Mouse (Mus musculus): ENCODE results near the gene Zbtb4. TPM values are rescaled to one million over a fixed set of nuclear protein-coding genes. Genes with fewer than 3 reads are reported as not detected.

The Zbtb4 gene
- polyA plus RNA-seq, 1 experiment: 16.5 TPM

GRCm38 (mm10) chr11:69833554-69833953 lies 67.8 kb downstream of the Zbtb4 start:
- H3K27ac ChIP-seq (ENCODE audit: insufficient read depth, low read depth, low read length): no peak overlapping the region
- H3K27me3 ChIP-seq (ENCODE audit: control insufficient read depth, insufficient read depth, low read length): peaks cover 12% of the 10 kb centered on the region
- 46% methylated on average over 8 of the region's 8 CpGs for WGBS
- peaks cover 4% of the 10 kb centered on the region for H3K4me1 ChIP-seq (ENCODE audit: control insufficient read depth, insufficient read depth, insufficient read length, low read length)
- peak overlapping the region; percentile 42 for H3K4me3 ChIP-seq (ENCODE audit: low read depth, low read length)
- TF ChIP-seq POLR2A (IDR thresholded peaks at IDR 0.05; ENCODE audit: low read depth, low read length) (no peak), CTCF (IDR thresholded peaks at IDR 0.05; ENCODE audit: extremely low read depth, insufficient read length, insufficient replicate concordance, low read depth, low read length) (no peak)
- H3K36me3 ChIP-seq (ENCODE audit: control insufficient read depth, insufficient read depth, low read length): no peaks in the 10 kb centered on the region

Other genes with a start within 250 kb of the Zbtb4 start
- gene Dnah2, start 216.8 kb upstream of the Zbtb4 start, polyA plus RNA-seq (2012; rRNA removed): 0.22 and 0.23 TPM in 2 replicates
- 0.79 and 1.5 TPM in 2 replicates for gene Efnb3, start 205.7 kb upstream of the Zbtb4 start, polyA plus RNA-seq (2012; rRNA removed)
- 11.4 and 20.2 TPM in 2 replicates for gene Wrap53, start 185.7 kb upstream of the Zbtb4 start, polyA plus RNA-seq (2012; rRNA removed)
- gene Trp53, start 185.6 kb upstream of the Zbtb4 start, polyA plus RNA-seq (2012; rRNA removed): 28.2 and 57.1 TPM in 2 replicates
- 2.5 and 4.5 TPM in 2 replicates for gene Atp1b2, start 160.0 kb upstream of the Zbtb4 start, polyA plus RNA-seq (2012; rRNA removed)
- not detected in 2 replicates for gene Shbg, start 148.0 kb upstream of the Zbtb4 start, polyA plus RNA-seq (2012; rRNA removed)
- 0.44 and 0.49 TPM in 2 replicates for gene Sat2, start 143.9 kb upstream of the Zbtb4 start, polyA plus RNA-seq (2012; rRNA removed)
- gene Fxr2, start 132.9 kb upstream of the Zbtb4 start, polyA plus RNA-seq (2012; rRNA removed): 13.4 and 29.2 TPM in 2 replicates
- 0.43 TPM in 1 of 2 replicates, not detected in the other for gene Sox15, start 110.6 kb upstream of the Zbtb4 start, polyA plus RNA-seq (2012; rRNA removed)
- gene Mpdu1, start 103.3 kb upstream of the Zbtb4 start, polyA plus RNA-seq (2012; rRNA removed): 79.7 and 135 TPM in 2 replicates
- gene Cd68, start 99.8 kb upstream of the Zbtb4 start, polyA plus RNA-seq (2012; rRNA removed): 20.9 and 24.7 TPM in 2 replicates
- 92.1 and 134 TPM in 2 replicates for gene Eif4a1, start 93.5 kb upstream of the Zbtb4 start, polyA plus RNA-seq (2012; rRNA removed)
- gene Senp3, start 83.8 kb upstream of the Zbtb4 start, polyA plus RNA-seq (2012; rRNA removed): 15.4 and 24.6 TPM in 2 replicates
- 6.9 and 11.6 TPM in 2 replicates for gene Tnfsf13, start 80.1 kb upstream of the Zbtb4 start, polyA plus RNA-seq (2012; rRNA removed)
- gene Tnfsf12, start 70.1 kb upstream of the Zbtb4 start, polyA plus RNA-seq (2012; rRNA removed): 11.9 and 13.7 TPM in 2 replicates
- gene Tnfsfm13, start 69.8 kb upstream of the Zbtb4 start, polyA plus RNA-seq (2012; rRNA removed): 1.8 and 2.3 TPM in 2 replicates
- gene Polr2a, start 7.3 kb upstream of the Zbtb4 start, polyA plus RNA-seq (2012; rRNA removed): 22.5 and 62.3 TPM in 2 replicates
- 0.08 and 0.16 TPM in 2 replicates for gene Slc35g3, start 3.9 kb upstream of the Zbtb4 start, polyA plus RNA-seq (2012; rRNA removed)
- gene Chrnb1, start 30.0 kb downstream of the Zbtb4 start, polyA plus RNA-seq (2012; rRNA removed): 5.5 and 8.7 TPM in 2 replicates
- gene Fgf11, start 35.9 kb downstream of the Zbtb4 start, polyA plus RNA-seq (2012; rRNA removed): 3.6 and 4.8 TPM in 2 replicates
- 30.5 and 63.0 TPM in 2 replicates for gene Tmem102, start 39.7 kb downstream of the Zbtb4 start, polyA plus RNA-seq (2012; rRNA removed)
- gene Gm39566, start 49.4 kb downstream of the Zbtb4 start, polyA plus RNA-seq (2012; rRNA removed): not detected in 2 replicates
- not detected in 2 replicates for gene Spem2, start 52.6 kb downstream of the Zbtb4 start, polyA plus RNA-seq (2012; rRNA removed)
- not detected in 2 replicates for gene Spem1, start 56.3 kb downstream of the Zbtb4 start, polyA plus RNA-seq (2012; rRNA removed)
- gene Nlgn2, start 71.9 kb downstream of the Zbtb4 start, polyA plus RNA-seq (2012; rRNA removed): 11.1 and 12.0 TPM in 2 replicates
- gene Tmem256, start 72.6 kb downstream of the Zbtb4 start, polyA plus RNA-seq (2012; rRNA removed): 98.8 and 99.3 TPM in 2 replicates
- 14.6 and 29.3 TPM in 2 replicates for gene Plscr3, start 80.5 kb downstream of the Zbtb4 start, polyA plus RNA-seq (2012; rRNA removed)
- gene Tnk1, start 92.8 kb downstream of the Zbtb4 start, polyA plus RNA-seq (2012; rRNA removed): 21.1 and 46.3 TPM in 2 replicates
- gene Tmem95, start 112.1 kb downstream of the Zbtb4 start, polyA plus RNA-seq (2012; rRNA removed): not detected in 2 replicates
- 1.6 and 2.8 TPM in 2 replicates for gene Kctd11, start 115.5 kb downstream of the Zbtb4 start, polyA plus RNA-seq (2012; rRNA removed)
- gene Acap1, start 129.6 kb downstream of the Zbtb4 start, polyA plus RNA-seq (2012; rRNA removed): 7.3 and 11.6 TPM in 2 replicates
- 1.8 and 2.6 TPM in 2 replicates for gene 2810408A11Rik, start 135.1 kb downstream of the Zbtb4 start, polyA plus RNA-seq (2012; rRNA removed)
- gene Neurl4, start 135.2 kb downstream of the Zbtb4 start, polyA plus RNA-seq (2012; rRNA removed): 17.3 and 23.9 TPM in 2 replicates
- 57.4 and 104 TPM in 2 replicates for gene Gps2, start 148.0 kb downstream of the Zbtb4 start, polyA plus RNA-seq (2012; rRNA removed)
- gene Eif5a, start 156.0 kb downstream of the Zbtb4 start, polyA plus RNA-seq (2012; rRNA removed): 136 and 230 TPM in 2 replicates
- 10.6 and 11.4 TPM in 2 replicates for gene Ybx2, start 169.9 kb downstream of the Zbtb4 start, polyA plus RNA-seq (2012; rRNA removed)
- 11.2 and 12.9 TPM in 2 replicates for gene Slc2a4, start 182.3 kb downstream of the Zbtb4 start, polyA plus RNA-seq (2012; rRNA removed)
- gene Cldn7, start 198.9 kb downstream of the Zbtb4 start, polyA plus RNA-seq (2012; rRNA removed): 521 and 1,844 TPM in 2 replicates
- 59.7 and 116 TPM in 2 replicates for gene Ctdnep1, start 215.2 kb downstream of the Zbtb4 start, polyA plus RNA-seq (2012; rRNA removed)
- 24.4 and 37.8 TPM in 2 replicates for gene Elp5, start 216.6 kb downstream of the Zbtb4 start, polyA plus RNA-seq (2012; rRNA removed)
- gene Gabarap, start 225.2 kb downstream of the Zbtb4 start, polyA plus RNA-seq (2012; rRNA removed): 211 and 564 TPM in 2 replicates
- 5.7 and 12.4 TPM in 2 replicates for gene Phf23, start 229.9 kb downstream of the Zbtb4 start, polyA plus RNA-seq (2012; rRNA removed)
- gene Dvl2, start 234.7 kb downstream of the Zbtb4 start, polyA plus RNA-seq (2012; rRNA removed): 5.2 and 7.4 TPM in 2 replicates
- 65.6 and 109 TPM in 2 replicates for gene Acadvl, start 249.5 kb downstream of the Zbtb4 start, polyA plus RNA-seq (2012; rRNA removed)